Mouse (Mus musculus) mesoderm, embryonic 11.5 days (tissue): ENCODE measurements around the gene Gm10282.

ENCODE experiments used
- DNase-seq: peaks from one replicate; pipeline ENCODE4 v3.0.0-alpha.2; 2012; ENCODE audit warnings: low read depth, low spot score

Gm10282 gene

DNA sequence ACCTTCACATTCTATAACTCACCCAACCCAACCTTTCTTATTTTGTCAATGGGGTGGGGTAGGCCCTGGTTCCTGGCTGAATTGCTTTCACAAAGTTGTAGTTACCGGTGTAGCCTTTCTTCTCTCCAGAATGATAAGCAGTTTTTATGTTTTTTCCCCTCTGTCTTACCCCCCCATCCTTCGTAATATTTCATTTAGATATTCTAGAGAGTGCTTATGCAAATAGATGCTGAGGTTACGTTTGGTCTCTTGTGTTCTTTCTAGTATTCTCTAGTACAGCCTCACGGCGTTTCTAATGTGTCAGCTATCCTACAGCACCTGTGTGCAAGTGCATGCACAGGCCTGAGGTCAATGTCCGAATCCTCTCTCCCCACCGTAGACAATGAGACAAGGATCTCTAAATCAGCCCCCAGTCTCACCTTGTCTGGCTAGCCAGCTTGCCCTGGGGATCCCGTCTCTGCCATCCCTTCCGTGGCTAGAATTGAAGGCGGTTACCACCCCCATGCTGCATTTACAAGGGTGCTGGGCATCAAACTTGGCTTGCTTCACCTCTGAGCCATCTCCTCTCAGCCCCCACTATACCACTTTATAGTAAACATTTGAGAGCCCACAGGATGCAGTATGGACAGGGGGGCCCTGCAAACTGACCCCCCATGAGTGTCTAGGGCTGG lies 19.1 kb upstream of the Gm10282 start:
- DNase-seq, result no peak

DNA sequence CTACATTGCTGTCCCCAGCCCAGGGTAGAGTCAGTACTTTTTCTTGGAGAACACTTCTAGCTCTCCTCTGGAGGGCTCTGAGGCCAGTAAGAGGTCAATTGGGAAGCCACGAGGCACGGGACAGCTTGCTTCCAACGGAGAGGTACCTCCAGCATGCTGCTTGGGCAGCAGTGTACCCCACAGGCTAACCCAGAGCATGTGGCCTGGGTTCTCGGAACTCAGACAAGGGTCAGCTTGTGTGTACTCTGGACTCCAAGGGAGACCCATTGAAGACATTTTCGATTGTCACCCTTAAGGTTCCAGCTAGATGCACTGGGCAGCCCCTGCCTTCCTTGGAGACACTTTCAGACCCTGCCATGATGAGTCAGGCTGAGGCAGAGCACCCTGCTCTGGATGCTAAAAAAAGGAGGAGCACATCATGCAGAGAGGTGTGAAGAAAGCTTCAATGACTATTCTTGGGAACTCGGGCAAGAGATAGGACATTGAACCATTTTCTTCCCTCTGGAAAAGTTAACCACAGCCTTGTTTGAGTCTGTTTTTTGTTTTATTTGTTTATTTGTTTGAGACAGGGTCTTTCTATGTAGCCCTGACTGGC lies 18.2 kb upstream of the Gm10282 start:
- DNase-seq, result no peak

DNA sequence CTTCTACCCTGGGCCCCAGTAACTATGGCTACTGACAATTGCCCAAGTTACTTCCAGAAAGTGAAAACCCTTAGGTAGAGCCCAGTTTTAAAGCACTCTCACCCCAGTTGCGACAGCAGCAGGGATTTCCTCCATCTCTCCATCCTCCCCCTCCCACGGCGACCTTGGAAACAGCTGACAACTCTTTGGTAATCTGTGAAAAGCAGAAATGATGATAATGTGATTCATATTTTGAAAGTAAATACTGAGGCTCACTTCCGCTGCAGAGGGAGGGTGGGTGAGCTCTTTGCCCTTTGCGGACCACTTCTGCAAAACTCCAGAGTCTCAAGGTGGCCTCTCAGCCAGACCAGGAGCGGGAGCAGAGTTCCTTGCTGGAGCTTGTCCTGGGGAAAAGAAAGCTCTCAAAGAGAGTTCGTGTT lies 17.4 kb upstream of the Gm10282 start:
- no peak for DNase-seq

DNA sequence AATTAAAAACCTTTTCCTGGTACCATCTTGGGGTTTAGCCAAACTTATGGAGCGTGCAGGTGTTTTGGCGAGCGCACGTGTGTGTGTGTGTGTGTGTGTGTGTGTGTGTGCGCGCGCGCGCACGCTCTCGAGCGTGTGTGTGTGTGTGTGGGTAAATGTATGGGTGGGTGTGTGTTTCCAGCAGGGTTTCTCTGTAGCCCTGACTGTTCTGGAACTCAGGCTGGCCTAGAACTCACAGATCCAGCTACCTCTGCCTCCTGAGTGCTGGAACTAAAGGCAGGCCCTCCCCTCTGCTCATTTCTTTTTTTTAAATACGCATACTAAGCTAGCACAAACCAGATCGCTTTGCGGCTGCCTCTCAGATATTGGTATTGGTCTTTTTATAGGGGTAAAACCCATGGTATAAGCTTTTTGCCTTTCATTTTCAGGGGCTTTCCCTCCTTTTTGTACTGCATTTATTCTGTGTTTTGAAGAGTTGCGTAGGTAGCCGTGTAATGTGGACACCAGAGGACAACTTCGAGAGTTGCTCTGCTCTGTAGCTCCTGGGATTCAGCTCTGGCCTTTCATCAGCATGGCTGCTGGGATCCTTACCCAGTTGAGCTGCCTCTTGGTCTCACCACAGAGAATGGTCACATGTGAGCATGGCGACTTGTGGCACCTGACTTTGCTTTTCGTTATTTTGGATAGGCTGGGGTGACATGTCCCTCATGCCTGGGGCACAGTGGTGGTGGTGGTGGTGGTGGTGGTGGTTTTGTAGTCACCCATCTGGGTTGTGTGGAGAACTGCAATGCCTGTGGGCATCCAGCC lies 16.8 kb upstream of the Gm10282 start:
- DNase-seq, result no peak

DNA sequence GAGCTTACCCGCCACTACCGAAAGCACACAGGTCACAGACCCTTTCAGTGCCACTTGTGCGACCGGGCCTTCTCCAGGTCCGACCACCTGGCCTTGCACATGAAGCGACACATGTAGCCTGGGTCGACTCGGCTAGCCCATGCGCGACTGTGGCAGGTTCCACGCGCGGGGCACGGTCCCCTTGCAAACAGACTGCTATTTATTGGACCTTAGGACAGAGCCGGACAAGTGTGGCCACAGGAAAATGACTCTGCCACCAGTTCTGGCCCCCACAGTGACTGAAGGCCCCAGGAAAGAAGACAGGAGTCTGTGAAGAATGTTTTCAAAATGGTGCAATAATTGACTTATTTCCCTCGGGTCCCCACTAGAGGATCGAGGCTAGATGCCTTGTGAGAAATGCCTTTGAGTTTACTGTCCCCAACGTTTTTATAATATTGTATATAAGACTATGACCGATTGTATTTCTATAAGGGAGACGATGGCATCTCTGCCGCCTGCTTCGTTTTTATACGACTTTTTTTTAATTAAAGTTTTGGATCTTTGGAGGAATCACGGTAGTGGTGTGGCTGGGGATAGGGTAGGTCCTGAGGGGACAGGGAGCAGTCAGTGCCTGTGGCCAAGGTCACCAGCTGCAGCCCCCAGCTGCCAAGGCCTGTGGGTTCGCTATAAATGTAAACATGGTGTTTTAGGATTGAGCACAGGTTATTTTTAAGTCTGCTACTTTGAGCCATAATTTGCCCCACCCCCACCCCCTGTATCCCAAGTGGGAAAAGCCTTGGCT lies 15.9 kb upstream of the Gm10282 start:
- no peak for DNase-seq

DNA sequence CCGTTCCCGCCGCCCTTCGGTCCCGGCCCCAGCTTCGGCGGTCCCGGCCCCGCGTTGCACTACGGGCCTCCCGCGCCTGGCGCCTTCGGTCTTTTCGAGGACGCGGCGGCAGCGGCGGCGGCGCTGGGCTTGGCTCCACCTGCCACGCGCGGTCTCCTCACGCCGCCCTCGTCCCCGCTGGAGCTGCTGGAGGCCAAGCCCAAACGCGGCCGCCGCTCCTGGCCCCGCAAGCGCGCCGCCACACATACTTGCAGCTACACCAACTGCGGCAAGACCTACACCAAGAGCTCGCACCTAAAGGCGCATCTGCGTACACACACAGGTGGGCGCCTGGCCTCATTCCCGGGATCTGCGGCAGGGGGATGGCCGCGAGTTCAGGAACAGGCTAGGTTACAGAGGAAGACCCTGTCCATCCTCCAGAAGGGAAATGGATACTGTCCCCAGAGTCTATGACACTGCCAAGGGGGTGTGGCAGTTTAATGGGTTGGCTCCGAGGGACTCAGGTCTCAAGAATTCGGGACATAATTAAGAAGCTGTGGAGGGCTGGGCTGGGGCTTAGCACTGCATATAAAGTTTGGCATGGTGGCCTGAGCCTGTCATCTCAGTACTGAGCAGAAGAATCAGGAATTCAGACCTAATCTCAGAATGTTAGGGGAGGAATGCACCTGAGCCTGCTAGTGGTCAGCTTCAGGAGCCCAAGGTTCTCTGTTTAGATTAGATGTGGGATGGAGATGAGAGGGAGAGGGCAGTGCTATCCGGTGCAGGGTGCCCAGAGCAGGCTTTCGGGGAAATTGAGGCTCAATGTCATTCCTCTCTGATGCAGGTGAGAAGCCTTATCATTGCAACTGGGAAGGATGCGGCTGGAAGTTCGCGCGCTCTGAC lies 15.1 kb upstream of the Gm10282 start:
- no peak for DNase-seq

DNA sequence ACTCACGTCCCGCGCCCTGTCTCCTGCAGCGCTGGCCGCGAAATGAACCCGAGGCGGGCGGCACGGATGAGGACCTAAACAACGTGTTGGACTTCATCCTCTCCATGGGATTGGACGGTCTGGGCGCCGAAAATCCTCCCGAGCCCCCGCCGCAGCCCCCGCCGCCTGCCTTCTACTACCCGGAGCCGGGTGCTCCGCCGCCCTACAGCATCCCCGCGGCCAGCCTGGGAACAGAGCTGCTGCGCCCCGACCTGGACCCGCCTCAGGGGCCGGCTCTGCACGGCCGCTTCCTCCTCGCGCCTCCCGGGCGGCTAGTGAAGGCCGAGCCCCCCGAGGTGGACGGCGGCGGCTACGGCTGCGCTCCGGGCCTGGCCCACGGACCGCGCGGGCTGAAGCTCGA lies 14.3 kb upstream of the Gm10282 start:
- no peak for DNase-seq

DNA sequence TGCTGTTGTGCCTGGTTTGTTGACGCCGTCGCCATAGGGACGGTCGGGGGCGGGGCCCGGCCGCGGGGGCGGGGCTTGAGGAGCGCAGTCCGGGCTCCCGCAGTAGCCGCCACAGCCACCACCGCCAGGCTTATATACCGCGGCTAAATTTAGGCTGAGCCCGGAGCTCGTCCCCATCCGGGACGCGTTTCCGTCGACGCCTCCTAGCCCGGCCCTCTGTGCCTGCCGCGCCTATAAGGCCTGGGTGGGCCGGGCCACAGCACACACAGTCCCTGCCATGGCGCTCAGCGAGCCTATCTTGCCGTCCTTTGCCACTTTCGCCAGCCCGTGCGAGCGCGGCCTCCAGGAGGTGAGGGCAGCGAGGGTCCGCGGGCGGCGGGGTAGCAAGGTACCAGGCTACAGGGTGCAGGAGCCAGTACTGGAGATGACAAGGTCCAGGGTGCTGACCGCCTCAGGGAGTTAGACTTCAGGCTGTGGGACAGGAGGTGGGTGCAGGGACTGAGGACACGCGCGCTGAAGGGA lies 13.8 kb upstream of the Gm10282 start, which contains the start of gene Klf2:
Gene Klf2 (plus strand): TSS at position 233 of the 522 bp plus-strand sequence.
- peak; percentile 93 for DNase-seq

DNA sequence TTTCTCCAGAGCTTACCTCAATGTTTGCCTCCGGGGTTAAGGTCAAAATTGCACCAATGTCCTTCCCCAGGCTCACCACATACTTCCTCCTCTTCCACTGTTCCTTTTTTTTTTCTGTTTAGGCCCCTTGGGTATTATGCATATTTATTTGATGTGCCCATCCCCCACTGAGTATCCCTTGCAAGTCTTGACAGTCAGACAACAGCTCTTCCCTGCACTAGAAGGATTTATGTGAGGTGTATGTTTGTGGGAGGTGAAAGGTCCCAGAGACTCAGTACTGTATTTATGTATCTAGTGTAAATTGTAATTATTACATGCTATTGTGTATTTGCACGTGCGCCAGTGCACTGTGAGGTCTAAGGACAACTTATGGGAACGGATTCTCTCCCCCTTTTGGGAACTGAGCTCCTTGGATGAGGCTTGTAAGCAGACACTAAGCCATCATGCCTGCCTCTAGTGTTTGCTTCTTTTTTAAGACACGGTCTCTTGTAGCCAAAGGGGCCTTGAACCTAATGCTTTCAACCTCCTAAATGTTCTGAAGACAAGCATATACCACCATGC lies 12.8 kb upstream of the Gm10282 start:
- no peak for DNase-seq

DNA sequence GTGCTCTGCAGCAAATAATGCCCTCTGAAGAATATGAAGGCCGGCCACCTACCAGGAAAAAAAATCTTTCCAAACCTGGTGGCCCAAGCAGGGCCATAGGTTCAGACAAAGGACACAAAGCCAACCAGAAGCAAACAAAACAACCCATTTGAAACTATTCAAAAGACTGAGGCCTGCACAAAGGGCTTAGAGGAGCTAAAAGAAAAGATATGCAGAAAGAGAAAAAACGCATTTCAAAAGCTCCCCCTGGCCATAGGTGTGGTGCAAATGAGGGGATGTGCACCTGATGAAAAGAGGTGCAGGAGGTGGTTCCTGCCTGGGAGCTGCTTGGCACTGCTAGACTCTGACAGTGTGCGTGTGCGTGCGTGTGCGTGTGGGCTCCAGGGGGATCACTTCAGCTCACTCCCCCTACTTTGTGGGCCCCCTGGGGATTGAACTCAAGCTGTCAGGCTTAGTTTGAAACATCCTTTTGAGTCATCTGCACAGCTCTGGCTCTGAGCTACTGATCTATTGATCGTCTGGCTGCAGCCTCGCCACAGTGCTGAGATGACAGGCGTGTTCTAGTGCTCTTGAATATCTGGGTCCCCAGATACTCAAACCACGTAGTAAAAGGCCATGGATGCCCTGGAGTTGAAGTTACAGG lies 11.1 kb upstream of the Gm10282 start:
- DNase-seq, result no peak

DNA sequence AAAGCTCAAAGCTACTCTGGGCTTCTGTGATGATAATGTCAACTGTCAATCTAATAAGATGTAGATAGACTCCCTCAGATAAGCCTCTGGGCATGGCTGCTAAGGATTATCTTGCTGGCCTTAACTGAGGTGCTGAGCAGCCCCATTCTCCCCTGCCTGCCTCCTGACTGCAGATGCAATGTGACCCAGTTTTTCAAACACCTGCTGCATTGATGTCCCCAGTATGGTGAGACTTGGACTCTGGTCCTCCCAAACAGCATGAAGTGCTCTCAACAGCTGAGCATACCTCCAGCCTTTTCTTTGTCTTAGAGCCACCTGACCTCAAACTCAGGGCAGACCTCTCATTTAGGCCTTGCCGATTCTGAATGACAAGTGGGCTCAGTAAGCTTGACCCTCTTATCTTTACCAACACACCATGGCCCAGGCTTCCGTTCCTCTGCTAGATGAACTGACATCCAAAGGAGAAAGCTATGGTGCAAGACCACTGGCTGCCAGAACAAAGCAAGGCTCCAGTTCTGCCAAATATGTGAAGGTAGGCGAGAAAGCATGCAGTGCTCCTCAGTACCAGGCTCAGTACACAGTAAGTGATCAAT lies 8.0 kb upstream of the Gm10282 start:
- DNase-seq, result no peak

DNA sequence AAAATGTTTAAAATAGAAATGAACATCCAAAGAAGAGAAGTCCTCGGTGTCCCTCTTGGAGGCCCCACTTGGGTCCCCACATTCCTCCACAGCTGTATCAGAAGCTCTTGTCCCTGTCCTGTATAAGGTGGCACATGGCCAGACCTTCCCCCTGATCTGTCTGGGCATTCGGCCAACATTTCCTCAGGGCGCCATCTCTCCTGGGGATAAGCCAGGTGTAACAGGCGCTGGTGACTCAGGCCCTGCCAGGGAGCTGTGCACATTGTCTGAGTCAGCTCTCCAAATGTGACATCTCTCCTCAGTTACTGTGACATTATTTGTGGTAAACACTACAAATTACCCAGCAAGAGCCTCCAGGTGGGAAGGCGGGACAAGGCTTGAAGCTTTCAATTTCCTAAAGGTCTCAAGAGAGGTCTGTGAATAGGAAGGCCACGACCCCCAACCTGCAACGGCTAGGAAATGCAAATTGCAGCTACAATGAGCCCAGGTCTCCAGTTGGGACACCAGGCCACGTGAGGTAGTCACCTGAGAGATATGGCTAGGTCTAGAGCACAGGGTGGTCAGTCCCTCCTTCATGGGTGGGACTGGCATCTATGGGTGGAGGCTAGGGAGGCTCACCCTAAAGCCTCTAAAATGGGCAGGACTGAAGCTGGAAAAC lies 5.9 kb upstream of the Gm10282 start:
- no peak for DNase-seq

DNA sequence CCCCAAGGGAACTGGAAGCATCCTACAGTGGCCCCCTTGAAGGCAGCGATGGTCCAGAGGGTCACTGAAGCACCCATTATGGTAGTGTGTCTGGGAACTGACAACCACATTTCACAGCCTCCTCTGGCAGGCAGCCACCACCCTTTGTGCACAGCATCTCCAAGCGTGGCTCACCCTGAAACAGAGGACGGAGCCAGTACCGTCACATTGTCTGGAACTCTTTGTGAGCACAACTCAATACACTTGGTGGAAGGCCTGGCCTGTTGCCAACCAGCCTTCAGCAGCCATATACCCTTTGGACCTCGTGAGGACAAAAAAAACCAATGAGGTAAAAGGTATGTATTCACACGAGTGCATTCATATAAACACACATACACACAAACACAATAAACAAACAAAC lies 3.2 kb upstream of the Gm10282 start:
- no peak for DNase-seq

DNA sequence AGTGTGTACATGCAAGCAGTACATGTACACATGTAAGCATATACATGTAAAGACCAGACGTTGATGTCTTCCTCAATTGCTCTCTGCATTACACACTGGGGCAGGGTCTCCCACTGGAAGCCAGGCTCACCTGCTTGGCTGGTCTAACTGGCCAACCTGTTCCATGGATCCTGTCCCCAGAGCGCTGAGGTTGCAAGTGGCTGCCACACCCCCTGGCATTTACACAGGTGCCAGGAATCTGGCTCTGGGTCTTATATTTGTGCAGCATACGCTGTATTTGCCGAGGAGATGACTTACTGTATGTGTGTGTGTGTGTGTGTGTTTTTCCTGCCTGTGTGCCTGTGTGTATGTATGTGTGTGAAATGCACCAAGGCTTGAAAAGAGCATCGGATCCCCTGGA lies 1.9 kb upstream of the Gm10282 start:
- DNase-seq, result no peak

DNA sequence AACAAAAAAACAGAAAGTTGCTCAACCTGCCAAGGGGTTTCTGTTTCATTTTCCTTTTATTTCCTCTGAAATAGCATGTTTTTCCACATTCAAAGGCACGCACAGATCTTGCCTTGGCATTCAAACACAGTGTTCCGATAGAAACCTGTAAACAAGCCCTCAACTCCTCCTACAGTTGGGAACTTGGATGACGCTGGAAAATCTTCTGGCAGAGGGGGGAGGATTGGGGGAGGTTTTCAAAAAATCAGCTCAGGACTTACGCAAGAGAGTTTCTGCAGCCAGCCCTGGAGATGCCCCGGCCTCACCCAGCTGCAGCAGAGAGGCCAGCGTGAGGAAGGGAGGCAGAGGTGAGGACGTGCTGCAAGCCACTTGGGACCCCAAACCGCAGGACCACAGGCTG lies 1.4 kb downstream of the Gm10282 start:
- no peak for DNase-seq

DNA sequence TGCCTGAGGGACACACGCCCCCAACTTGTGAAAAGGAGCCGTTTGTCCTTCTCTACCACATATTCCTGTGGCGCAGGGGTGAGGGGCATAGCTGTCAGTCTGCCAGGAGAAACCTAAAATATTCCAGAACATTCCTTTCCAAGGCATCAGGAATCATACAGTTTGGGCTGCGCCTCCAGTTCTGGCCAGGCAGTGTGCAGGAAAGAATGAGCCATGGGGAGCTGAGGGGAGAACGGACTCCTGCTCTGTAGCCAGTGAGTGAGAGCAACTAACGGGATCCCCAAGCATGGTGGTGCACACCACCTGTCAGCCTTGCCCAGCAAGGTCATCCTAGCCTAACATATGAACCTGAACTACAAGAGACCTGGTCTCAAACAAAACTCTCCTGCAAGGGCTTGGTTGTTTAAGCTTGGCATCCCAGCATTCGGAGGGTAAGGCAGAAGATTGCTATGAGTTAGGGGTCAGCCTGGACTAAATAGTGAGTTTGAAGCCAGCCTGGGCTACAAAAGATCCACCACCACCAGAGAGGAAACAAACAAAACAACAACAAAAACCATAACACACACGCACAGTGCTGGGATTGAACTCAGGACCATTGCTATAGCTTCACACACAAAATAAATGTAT lies 2.0 kb downstream of the Gm10282 start:
- no peak for DNase-seq

DNA sequence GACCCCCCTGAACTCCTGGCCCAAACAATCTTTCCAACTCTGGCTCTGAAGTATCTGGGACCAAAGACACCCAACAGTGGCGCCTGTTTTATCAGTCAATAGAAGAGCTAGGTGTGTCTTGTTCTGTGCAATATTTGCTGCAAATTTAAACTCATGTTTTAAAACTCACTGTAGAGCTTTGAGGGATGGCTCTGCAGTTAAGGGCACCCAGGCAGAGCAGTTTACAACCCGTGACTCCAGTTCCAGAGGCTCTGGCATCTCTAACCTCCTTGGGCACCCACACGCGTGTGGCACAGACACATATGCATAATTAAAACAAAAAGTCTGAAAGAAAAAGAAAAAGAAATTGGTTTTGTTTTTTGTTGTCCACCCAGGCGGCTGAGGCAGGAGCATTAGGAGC lies 3.6 kb downstream of the Gm10282 start:
- DNase-seq, result no peak

DNA sequence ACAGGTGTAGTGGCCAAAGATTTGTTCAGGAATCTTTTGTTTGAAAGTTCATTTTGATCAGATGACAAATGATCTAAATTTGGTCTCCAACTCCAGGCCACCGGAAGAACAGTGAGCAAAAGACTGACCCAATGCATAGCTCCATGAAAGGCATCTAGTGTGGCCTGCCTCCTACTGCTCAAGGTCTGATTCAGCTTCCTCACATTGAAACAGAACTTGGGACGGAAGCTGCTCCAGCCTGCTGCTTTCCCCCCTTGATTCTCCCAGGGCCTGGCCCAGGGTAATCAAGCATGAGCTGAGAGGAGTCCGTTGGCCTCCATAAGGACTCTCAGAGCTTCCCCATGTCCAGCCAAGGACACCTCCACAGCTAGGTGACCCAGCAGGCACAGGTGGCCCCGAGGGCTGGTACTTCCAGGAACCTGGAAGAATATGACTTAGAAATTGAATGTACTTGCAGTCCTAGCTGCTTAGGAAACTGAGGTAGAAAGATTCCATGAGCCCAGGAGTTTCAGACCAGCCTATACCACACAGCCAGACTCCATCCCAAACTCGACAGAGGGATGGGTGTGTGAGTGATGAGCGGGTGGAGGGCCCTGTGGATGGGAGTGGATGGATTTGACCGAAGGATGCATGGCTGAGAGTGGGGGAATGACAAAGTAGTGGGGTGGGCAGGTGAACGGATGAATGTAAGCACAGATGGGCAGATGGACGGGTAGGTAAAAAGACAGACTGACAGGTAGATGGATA lies 4.2 kb downstream of the Gm10282 start:
- no peak for DNase-seq
